Mouse (Mus musculus): ENCODE results near the gene Trmu.

The Trmu gene

DNA sequence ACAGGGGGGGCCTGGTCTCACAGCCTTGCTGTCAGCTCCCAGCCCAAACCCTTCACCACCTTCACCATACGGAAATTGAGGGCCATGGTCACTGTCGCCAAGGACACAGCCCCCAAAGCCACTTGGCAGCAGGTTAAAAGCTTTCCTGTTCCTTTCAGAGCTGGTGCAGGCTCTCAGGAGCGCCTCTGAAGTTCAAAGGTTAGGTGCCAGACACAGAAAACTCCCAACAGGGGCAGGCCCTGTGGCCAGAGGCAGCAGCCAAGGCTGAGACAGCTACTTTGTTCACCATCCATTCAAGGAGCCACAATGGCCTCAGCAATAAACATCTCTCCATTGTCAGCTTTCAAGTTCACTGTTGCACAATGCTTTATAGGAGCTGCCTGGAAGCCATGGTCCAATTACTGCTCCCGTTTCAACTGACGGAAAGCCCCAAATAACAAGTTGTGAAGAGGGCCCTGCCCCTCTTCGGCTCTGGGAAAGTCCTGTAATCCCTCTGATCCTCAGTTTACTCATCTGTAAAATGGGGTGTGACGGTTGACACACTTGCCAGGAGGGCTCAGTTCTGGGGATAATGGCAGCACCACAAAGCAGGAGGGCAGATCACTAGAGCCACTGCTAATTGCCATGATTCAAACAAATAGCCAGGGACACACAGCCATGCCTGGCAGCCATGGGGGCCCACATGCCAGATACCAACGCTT lies 40.2 kb downstream of the Trmu start:
- TF ChIP-seq GATA4 (IDR thresholded peaks at IDR 0.05; ENCODE audit: insufficient replicate concordance, low read length), result no peak

DNA sequence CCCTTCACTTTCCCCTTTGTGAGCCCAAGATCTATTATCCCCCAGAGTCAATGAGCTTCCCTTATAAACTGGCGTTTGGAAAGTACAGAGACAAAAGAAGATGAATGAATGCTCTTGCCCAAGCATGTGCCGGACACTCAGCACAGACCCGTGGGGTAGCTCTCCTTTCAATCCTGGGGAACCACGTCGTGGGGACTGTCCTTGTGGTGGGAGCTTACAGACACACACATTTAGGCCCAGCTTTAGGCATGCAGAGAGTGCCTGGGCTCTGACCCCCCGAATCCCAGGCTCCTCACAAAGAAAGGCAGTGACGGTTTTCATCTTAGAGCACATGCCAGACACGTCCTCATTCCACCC lies 40.8 kb downstream of the Trmu start:
- no peak for TF ChIP-seq GATA4 (IDR thresholded peaks at IDR 0.05; ENCODE audit: insufficient replicate concordance, low read length)

DNA sequence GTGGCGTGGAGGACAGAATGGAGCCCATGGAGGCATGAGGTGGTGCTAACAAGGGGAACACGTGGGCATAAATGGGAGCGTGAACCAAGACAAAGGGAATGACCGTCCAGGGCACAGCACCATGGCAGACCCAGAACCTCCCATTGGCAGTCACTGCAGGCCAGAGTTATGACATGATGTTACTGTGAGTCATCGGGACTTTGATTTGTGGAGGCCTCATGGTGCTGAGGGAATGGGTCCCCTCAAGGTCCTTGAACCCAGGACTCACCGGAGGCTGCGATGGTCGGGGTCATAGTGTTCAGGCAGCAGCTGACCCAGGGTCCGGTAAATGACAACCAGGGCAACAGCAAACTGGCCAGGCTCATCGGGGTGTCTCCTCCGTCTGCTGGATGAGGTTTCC lies 42.7 kb downstream of the Trmu start:
- no peak for TF ChIP-seq GATA4 (IDR thresholded peaks at IDR 0.05; ENCODE audit: insufficient replicate concordance, low read length)

DNA sequence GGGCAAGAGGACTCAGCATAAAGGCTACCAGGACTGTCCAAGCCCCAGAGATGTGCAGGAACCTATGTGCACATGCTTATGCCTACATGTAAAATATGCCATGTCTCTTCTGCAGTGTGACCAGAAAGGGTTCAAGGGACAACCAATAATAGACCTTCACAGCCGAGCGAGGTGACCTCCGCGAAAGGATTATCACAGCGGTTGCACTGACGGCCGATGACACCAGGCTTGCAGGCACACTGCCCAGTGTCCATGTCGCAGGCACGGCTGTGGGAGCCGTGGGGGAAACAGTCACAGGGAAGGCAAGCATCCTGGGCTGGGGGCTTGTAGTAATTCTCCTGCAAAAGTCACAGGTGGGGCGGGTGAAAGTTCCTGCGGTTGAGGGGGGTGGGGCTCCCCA lies 49.0 kb downstream of the Trmu start:
- TF ChIP-seq GATA4 (IDR thresholded peaks at IDR 0.05; ENCODE audit: insufficient replicate concordance, low read length), result peak; percentile 54; the same call in 1 of the 2 replicates

DNA sequence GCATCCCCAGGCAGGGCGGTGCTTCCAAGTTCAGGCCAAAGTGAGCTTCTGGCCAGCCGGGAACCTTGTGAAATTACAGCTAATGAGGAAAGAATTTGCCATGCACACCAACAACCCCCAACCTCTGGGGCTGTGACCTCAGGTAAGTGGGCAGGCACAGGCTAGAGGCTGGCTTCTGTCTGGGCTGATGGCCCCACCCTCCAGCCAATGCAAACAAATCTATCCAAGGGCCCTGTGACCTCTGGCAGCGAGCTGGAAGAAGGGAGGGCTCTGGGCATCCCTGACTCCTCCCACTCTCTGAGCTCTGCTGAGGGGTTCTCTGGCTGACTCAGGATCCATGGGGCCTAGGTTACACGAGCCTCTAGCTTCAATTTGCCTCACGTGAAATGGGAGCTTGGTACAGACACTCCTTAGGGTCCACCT lies 56.5 kb downstream of the Trmu start:
- no peak for TF ChIP-seq GATA4 (IDR thresholded peaks at IDR 0.05; ENCODE audit: insufficient replicate concordance, low read length)
